9 mouse cellular contexts compared by ENCODE assay signal in the genomic region with DNA sequence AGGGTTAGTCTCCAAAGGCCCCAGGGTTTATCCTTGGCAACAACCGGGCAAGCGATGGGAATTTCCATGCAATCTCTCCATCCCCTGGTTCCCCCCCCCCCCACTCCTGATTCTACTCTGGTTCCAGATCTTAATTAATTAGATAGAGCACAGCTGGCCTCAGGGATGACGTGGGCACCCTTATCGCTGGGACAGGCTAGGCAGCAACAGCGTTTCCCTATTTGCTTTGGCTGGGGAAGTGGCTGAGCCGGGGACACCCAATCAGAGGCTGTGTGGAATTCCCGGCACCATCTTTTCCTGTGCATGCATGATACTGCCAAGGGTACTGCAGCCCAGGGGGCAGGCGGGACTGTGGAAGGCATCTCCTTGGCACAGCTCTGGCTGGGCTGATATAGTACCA. TPM values are rescaled to one million over a fixed set of nuclear protein-coding genes. Genes with fewer than 3 reads are reported as not detected.
DNase-seq lines count a peak whose midpoint lies in the region; ATAC-seq lines count a peak whose summit lies in the region.
"Had no signal": no experiment of that assay in that cellular context is flagged by ENCODE, and none has a peak within 500 bp of the region (broad histone marks: within the 10 kb centered on the region; RNA-seq: fewer than 3 reads in every experiment).

No protein-coding gene starts in this region.

- DNase-seq in adrenal gland, postnatal 14 days = peak; percentile 42
- no peak for DNase-seq in adrenal gland, postnatal 4 days (ENCODE audit: low spot score in 2 of 2)
- DNase-seq in liver = no peak
- DNase-seq in kidney, postnatal 14 days = peak; percentile 79
- DNase-seq in urinary bladder, adult 2 months (ENCODE audit: low spot score) = no peak
- no peak for DNase-seq in right cerebral cortex, postnatal 14 days

- 0 out of 2 replicates have a peak, but pooled peaks have one; percentile 12 for ATAC-seq in liver, embryonic 16.5 days (ENCODE audit: low read depth)
- peak; percentile 61 for ATAC-seq in heart, embryonic 14.5 days (ENCODE audit: insufficient number of reproducible peaks, insufficient read depth, low FRiP score, low read depth)

- no peaks in the 10 kb centered on the region for H3K36me3 ChIP-seq in liver, embryonic 16.5 days (ENCODE audit: control insufficient read depth, insufficient read depth)
- H3K36me3 ChIP-seq in heart, embryonic 14.5 days (ENCODE audit: control insufficient read depth, insufficient read depth, low read length) = peaks cover 29% of the 10 kb centered on the region

- H3K9ac ChIP-seq in liver, embryonic 16.5 days (ENCODE audit: low read depth, low read length) = no peak overlapping the region
- H3K9ac ChIP-seq in heart, embryonic 14.5 days (ENCODE audit: low read length) = no peak overlapping the region
- H3K9ac ChIP-seq: liver, embryonic 14.5 days had no signal

- H3K27ac ChIP-seq in liver, embryonic 16.5 days (ENCODE audit: low read length) = no peak overlapping the region
- H3K27ac ChIP-seq in heart, embryonic 14.5 days (replicated peaks in 1 of 2; ENCODE audit: control insufficient read depth in 1 of 2, insufficient read depth in 1 of 2, low read depth in 2 of 2, low read length in 2 of 2) = 0 out of 4 replicates have a peak overlapping the region, but pooled peaks of 1 of the 2 experiments have one; percentile 11
- H3K27ac ChIP-seq: liver, embryonic 14.5 days had no signal

- H3K4me2 ChIP-seq in liver, embryonic 16.5 days (ENCODE audit: low read depth, low read length) = no peak overlapping the region
- no peak overlapping the region for H3K4me2 ChIP-seq in heart, embryonic 14.5 days (ENCODE audit: low read length)

- no peak overlapping the region for H3K4me3 ChIP-seq in liver, embryonic 16.5 days (ENCODE audit: low read depth, low read length)
- H3K4me3 ChIP-seq in heart, embryonic 14.5 days (ENCODE audit: control insufficient read depth in 1 of 2, insufficient read depth in 1 of 2, low read depth in 1 of 2, low read length in 2 of 2) = no peak overlapping the region

- H3K9me3 ChIP-seq in liver, embryonic 16.5 days (replicated peaks; ENCODE audit: control insufficient read depth, low read length) = no peaks in the 10 kb centered on the region
- no peaks in the 10 kb centered on the region for H3K9me3 ChIP-seq in heart, embryonic 14.5 days (ENCODE audit: control insufficient read depth, low read length)

- H3K27me3 ChIP-seq in liver, embryonic 16.5 days (ENCODE audit: control insufficient read depth, insufficient read depth, low read depth, low read length) = peaks cover 31% of the 10 kb centered on the region
- no peaks in the 10 kb centered on the region for H3K27me3 ChIP-seq in heart, embryonic 14.5 days (ENCODE audit: control insufficient read depth, insufficient read depth, low read length)

- 55% methylated on average over 8 of the region's 8 CpGs for WGBS in liver, embryonic 16.5 days (ENCODE audit: insufficient replicate concordance)
- 63% methylated on average over 8 of the region's 8 CpGs for WGBS in heart, embryonic 14.5 days

- no peaks in the 10 kb centered on the region; the same call in 1 of the 2 replicates for H3K4me1 ChIP-seq in liver, embryonic 16.5 days (ENCODE audit: control insufficient read depth, low read depth, low read length)
- peaks cover 14 to 15% of the 10 kb centered on the region in 2 experiments; a peak in 3 of 4 replicates for H3K4me1 ChIP-seq in heart, embryonic 14.5 days (ENCODE audit: control insufficient read depth in 2 of 2, insufficient read depth in 2 of 2, low read length in 2 of 2)

RNA-seq across cellular contexts. Expression of gene Bok, which starts 2.7 kb away (rescaled TPM):
- 9.9 and 12.2 TPM in 2 replicates for total RNA-seq in adrenal gland, postnatal 14 days (2021)
- total RNA-seq in adrenal gland, postnatal 4 days (2021) = 10 to 100 TPM; 22.5 to 25.4 TPM
- polyA plus RNA-seq in liver, embryonic 16.5 days (2015; fragmentation: Nextera tagmentation; extraction: Ambion mirVana) = 4.2 and 5.3 TPM in 2 replicates
- 33.8 and 37.0 TPM in 2 replicates for polyA plus RNA-seq in heart, embryonic 14.5 days (2014; fragmentation: Nextera tagmentation; extraction: Ambion mirVana)
- 51.8 and 52.5 TPM in 2 replicates for polyA plus RNA-seq in urinary bladder, adult 2 months (2012; rRNA removed)

RNA-seq across cellular contexts. Expression of gene Stk25, which starts 29.7 kb away (rescaled TPM):
- 101 and 103 TPM in 2 replicates for total RNA-seq in adrenal gland, postnatal 14 days (2021)
- total RNA-seq in adrenal gland, postnatal 4 days (2021) = 100 to 1,000 TPM; 164 to 171 TPM
- 42.7 and 48.1 TPM in 2 replicates for polyA plus RNA-seq in liver, embryonic 16.5 days (2015; fragmentation: Nextera tagmentation; extraction: Ambion mirVana)
- 154 and 164 TPM in 2 replicates for polyA plus RNA-seq in heart, embryonic 14.5 days (2014; fragmentation: Nextera tagmentation; extraction: Ambion mirVana)
- 141 and 169 TPM in 2 replicates for polyA plus RNA-seq in urinary bladder, adult 2 months (2012; rRNA removed)

Comparison
In these comparisons a context has a peak if more than half of its experiments do, and no peak if none do; other contexts are left out.
1. DNase-seq: peak in adrenal gland, postnatal 14 days (single experiment) and kidney, postnatal 14 days (single experiment); none in adrenal gland, postnatal 4 days (0 of 2), liver (single experiment), urinary bladder, adult 2 months (single experiment) and right cerebral cortex, postnatal 14 days (single experiment).